26 mouse cellular contexts compared by ENCODE assay signal in the genomic region with DNA sequence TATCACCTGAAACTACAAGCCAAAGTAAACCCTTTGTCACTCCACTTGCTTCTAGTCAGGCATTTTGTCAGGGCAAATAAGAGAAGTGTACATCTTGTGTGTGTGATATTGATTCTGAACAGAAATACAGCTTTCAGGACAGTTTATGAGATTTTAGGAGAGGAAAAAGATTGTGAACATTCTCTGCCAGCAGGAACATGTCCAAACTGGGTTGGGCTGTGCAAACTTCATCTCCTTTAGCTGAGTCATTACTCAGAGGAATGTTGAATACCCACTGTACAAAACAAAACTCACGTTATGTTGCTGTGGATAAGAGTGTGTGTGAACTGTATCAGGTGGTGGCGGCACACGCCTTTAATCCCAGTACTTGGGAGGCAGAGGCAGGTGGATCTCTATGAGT. TPM values are rescaled to one million over a fixed set of nuclear protein-coding genes. Genes with fewer than 3 reads are reported as not detected.
DNase-seq lines count a peak whose midpoint lies in the region; ATAC-seq and TF ChIP-seq lines count a peak whose summit lies in the region.
"Had no signal": no experiment of that assay in that cellular context is flagged by ENCODE, and none has a peak within 500 bp of the region (broad histone marks: within the 10 kb centered on the region; RNA-seq: fewer than 3 reads in every experiment).

No protein-coding gene starts in this region.

- no peak for ATAC-seq in midbrain, embryonic 11.5 days (ENCODE audit: low FRiP score)
- no peak for ATAC-seq in midbrain, postnatal 0 days (ENCODE audit: low FRiP score)
- ATAC-seq in activated CD4-positive, CD25-positive, alpha-beta regulatory T cell, adult 4 months: no peak
- ATAC-seq: CD4-positive, CD25-positive, alpha-beta regulatory T cell, adult 4 months; forebrain, embryonic 13.5 days; forebrain, postnatal 0 days; hindbrain, embryonic 16.5 days; inflammation-experienced regulatory T-cells, adult 6 months; intestine, postnatal 0 days; Patski had no signal

- no peaks in the 10 kb centered on the region for H3K27me3 ChIP-seq in midbrain, embryonic 11.5 days (ENCODE audit: control insufficient read depth, insufficient read depth, low read length)
- H3K27me3 ChIP-seq in midbrain, postnatal 0 days (ENCODE audit: insufficient read depth, low read length): no peaks in the 10 kb centered on the region
- H3K27me3 ChIP-seq: embryonic facial prominence, embryonic 13.5 days; forebrain, embryonic 13.5 days; hindbrain, embryonic 12.5 days had no signal

- H3K4me1 ChIP-seq in midbrain, embryonic 11.5 days (ENCODE audit: control insufficient read depth, insufficient read depth, low read length): no peaks in the 10 kb centered on the region
- no peaks in the 10 kb centered on the region for H3K4me1 ChIP-seq in midbrain, postnatal 0 days (ENCODE audit: insufficient read depth, low read length)
- H3K4me1 ChIP-seq: embryonic facial prominence, embryonic 13.5 days; hindbrain, embryonic 12.5 days had no signal

- no peak overlapping the region for H3K9ac ChIP-seq in midbrain, embryonic 11.5 days (ENCODE audit: low read length)
- H3K9ac ChIP-seq in midbrain, postnatal 0 days (replicated peaks; ENCODE audit: low read length, poor library complexity, severe bottlenecking): no peak overlapping the region
- H3K9ac ChIP-seq: embryonic facial prominence, embryonic 13.5 days; forebrain, embryonic 13.5 days; forebrain, postnatal 0 days; hindbrain, embryonic 12.5 days had no signal

- H3K4me3 ChIP-seq in midbrain, embryonic 11.5 days (ENCODE audit: low read depth, low read length): no peak overlapping the region
- H3K4me3 ChIP-seq in midbrain, postnatal 0 days (ENCODE audit: low read depth, low read length): no peak overlapping the region
- H3K4me3 ChIP-seq: embryonic facial prominence, embryonic 13.5 days; forebrain, embryonic 13.5 days; hindbrain, embryonic 12.5 days had no signal

- H3K9me3 ChIP-seq in midbrain, embryonic 11.5 days (ENCODE audit: control insufficient read depth, low read length): no peaks in the 10 kb centered on the region
- H3K9me3 ChIP-seq in midbrain, postnatal 0 days (ENCODE audit: low read length): no peaks in the 10 kb centered on the region
- H3K9me3 ChIP-seq: embryonic facial prominence, embryonic 13.5 days; forebrain, embryonic 13.5 days; hindbrain, embryonic 12.5 days had no signal

- H3K27ac ChIP-seq in midbrain, embryonic 11.5 days (ENCODE audit: low read depth, low read length): no peak overlapping the region
- no peak overlapping the region for H3K27ac ChIP-seq in midbrain, postnatal 0 days (ENCODE audit: low read depth, low read length)
- H3K27ac ChIP-seq: embryonic facial prominence, embryonic 13.5 days; forebrain, embryonic 13.5 days; hindbrain, embryonic 12.5 days had no signal

- TF ChIP-seq CTCF in midbrain, postnatal 0 days (IDR thresholded peaks at IDR 0.05): no peak

- H3K36me3 ChIP-seq in midbrain, embryonic 11.5 days (ENCODE audit: control insufficient read depth, insufficient read depth, low read length): no peaks in the 10 kb centered on the region
- no peaks in the 10 kb centered on the region for H3K36me3 ChIP-seq in midbrain, postnatal 0 days (ENCODE audit: insufficient read depth, low read length)
- H3K36me3 ChIP-seq: embryonic facial prominence, embryonic 13.5 days; G1E; hindbrain, embryonic 12.5 days had no signal

- WGBS in midbrain, embryonic 11.5 days: 95% methylated on average over 3 of the region's 3 CpGs
- 97% methylated on average over 3 of the region's 3 CpGs for WGBS in midbrain, postnatal 0 days

- peak; percentile 31 for DNase-seq in midbrain, embryonic 11.5 days (ENCODE audit: low spot score, missing footprints)
- DNase-seq in midbrain, postnatal 0 days (ENCODE audit: low spot score): no peak
- DNase-seq in 3T3-L1 (ENCODE audit: low read depth, low spot score): peak; percentile 73
- peak; percentile 22 for DNase-seq in Muller cell, postnatal 12 days (ENCODE audit: inconsistent ontology term)
- DNase-seq in fibroblast of lung, adult 2 months (ENCODE audit: low read depth): peak; percentile 61
- no peak for DNase-seq in yolk sac, embryonic 10.5 days (ENCODE audit: low spot score)
- DNase-seq: adrenal gland, postnatal 10 days; B cell, adult 2 months; cerebellum, adult 18-20 months; cerebellum, adult 9-11 months; cerebellum, postnatal 36 days; forebrain, postnatal 0 days; gastrocnemius, postnatal 10 days; heart, postnatal 4 days had no signal

- H3K4me2 ChIP-seq in midbrain, embryonic 11.5 days: no peak overlapping the region
- no peak overlapping the region for H3K4me2 ChIP-seq in midbrain, postnatal 0 days (ENCODE audit: low read depth, low read length, poor library complexity, severe bottlenecking)
- H3K4me2 ChIP-seq: embryonic facial prominence, embryonic 13.5 days; forebrain, embryonic 13.5 days; hindbrain, embryonic 12.5 days had no signal

RNA-seq across cellular contexts. Expression of a gene that starts 22.1 kb away (rescaled TPM):
- not detected in 2 replicates for polyA plus RNA-seq in midbrain, embryonic 11.5 days (2014; fragmentation: Nextera tagmentation; extraction: Ambion mirVana)
- total RNA-seq in midbrain, postnatal 0 days (2014; rRNA removed): 5.1 and 5.7 TPM in 2 replicates
- polyA plus RNA-seq in midbrain, postnatal 0 days (2015; fragmentation: Nextera tagmentation; extraction: Ambion mirVana): 3.8 and 4.8 TPM in 2 replicates
- not detected for polyA plus RNA-seq in activated CD4-positive, CD25-positive, alpha-beta regulatory T cell, adult 4 months (2017; shearing (Covaris generic))
- total RNA-seq: adrenal gland, postnatal 10 days; adrenal gland, postnatal 4 days; gastrocnemius, postnatal 10 days; granulocyte monocyte progenitor cell, adult 5-6 weeks had no signal
- polyA plus RNA-seq: CD4-positive, CD25-positive, alpha-beta regulatory T cell, adult 4 months; embryonic facial prominence, embryonic 13.5 days; forebrain, embryonic 13.5 days; G1E; hindbrain, embryonic 12.5 days; inflammation-experienced regulatory T-cells, adult 6 months; Patski had no signal

Comparison
In these comparisons a context has a peak if more than half of its experiments do, and no peak if none do; other contexts are left out.
1. DNase-seq: peak in midbrain, embryonic 11.5 days (single experiment), 3T3-L1 (single experiment), Muller cell, postnatal 12 days (single experiment) and fibroblast of lung, adult 2 months (single experiment); none in midbrain, postnatal 0 days (single experiment) and yolk sac, embryonic 10.5 days (single experiment).